Mouse (Mus musculus): ENCODE measurements around the gene Ephb2. TPM values are rescaled to one million over a fixed set of nuclear protein-coding genes. Genes with fewer than 3 reads are reported as not detected.

Ephb2 gene
- polyA plus RNA-seq (2017; shearing (Covaris generic)), result 0.22 TPM

DNA sequence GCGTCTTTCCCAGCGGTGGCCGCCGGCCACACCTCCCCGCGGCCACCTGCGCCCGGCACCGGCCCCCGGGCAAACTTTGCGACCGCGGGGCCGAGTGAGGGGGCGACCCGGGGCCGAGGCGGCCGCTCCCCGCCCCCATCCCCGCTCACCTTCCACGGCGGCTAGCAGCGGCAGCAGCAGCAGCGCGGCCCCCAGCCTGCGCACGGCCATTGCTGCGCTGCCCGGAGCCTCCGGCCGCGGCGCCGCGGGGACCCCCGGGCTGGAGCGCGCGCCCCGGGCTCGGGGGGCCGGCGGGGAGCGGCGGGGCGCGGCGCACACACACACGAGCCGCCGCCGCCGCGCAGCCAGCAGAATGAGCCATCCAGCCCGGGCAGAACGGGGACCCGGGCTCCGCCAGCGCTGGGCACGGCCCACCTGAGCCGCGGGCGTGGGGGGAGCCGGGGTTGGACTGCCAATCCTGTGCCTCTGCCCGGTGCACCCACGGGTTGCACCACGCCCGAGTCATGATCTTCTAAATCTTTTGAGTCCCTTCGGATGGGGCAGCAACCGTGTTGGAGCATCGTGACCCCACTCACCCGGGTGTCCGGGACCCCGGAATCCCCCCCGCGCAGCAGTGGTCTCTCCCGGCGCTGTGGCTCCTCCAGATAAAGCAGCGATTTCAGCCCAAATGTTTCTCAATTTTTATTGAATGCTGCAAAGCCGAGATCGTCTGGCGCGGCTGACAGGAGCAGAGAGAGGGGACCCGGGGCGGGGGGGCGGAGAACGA, at the start of gene Ephb2:
Ephb2 (minus strand) TSS at position 368 of the 766 bp plus-strand sequence.

DNA sequence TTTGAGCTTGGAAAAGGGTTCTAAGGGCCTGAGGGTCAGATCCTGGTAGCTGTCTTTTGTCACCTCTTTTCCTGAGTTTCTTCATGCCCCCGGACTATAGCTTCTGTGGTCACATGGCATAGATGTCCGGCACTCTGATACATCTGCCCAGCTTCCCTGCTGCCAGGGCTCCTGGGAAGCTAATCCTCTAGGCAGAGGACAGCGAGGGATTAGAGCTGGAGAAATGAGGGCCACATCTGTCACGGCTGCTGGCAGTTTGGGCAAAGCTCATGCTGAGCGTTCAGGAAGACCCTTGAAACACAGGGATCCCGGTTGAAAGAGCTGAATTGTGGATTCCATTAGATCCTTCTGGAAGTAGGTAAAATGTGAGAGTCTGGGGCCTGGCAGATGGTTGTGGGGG, 213.4 kb downstream of the Ephb2 start, which contains the start of gene Lactbl1:
Lactbl1 (plus strand) TSS at position 234 of the 400 bp plus-strand sequence.

DNA sequence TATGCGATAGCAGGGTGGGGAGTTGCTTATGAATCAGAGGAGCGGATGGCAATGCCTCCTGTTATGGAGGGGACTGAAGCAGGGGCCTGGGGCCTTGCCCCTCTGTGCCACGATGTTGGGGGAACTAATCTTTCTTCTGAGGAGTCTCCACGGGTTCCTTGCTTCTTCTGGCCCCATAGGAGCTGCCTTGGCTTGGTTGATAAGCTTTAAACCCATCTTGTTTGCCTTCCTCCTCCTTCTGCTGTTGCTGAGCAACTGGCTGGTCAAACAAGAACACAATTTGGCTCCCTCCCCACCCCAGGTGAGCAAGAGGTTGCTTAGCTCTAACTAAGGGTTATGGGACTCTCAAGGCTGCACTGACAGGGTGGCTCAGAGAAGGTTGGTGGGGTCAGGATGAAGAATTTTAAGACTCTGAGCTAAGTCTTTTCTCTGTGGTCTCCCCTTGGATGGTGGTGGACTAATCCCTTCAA, 225.4 kb downstream of the Ephb2 start, which contains the start of gene Tex46:
Tex46 (plus strand) TSS at position 51 of the 470 bp plus-strand sequence.

DNA sequence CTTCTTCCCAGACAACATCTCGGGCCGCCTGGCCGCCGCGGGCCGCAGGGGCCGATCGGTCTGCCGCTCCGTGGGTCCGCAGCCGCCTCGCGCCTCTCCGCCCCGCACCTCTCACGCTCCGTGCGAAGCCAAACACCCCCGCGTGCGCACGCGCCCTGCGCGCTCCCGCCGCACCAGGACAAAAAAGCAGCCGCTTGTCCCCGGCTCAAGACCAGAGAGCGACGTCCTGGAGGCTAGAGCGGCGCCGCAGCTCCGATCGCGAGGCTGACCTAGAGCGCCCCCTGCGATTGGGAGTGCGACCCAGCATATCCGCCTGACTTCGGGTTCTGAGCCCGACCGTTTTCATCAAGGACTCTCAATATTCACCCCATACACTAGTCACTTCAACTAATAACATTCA, 233.2 kb downstream of the Ephb2 start, which contains the start of gene Kdm1a:
Kdm1a (minus strand) TSS at position 156 of the 400 bp plus-strand sequence.

Other genes starting within 250 kb of the Ephb2 start
- gene Kdm1a, start 233.3 kb downstream of the Ephb2 start, polyA plus RNA-seq (2017; shearing (Covaris generic)), result 84.4 TPM
- gene Tex46, start 225.6 kb downstream of the Ephb2 start, polyA plus RNA-seq (2017; shearing (Covaris generic)), result not detected
- not detected for gene Lactbl1, start 213.4 kb downstream of the Ephb2 start, polyA plus RNA-seq (2017; shearing (Covaris generic))
- gene C1qb, start 50.2 kb upstream of the Ephb2 start, polyA plus RNA-seq (2017; shearing (Covaris generic)), result 6.3 TPM
- gene C1qc, start 57.1 kb upstream of the Ephb2 start, polyA plus RNA-seq (2017; shearing (Covaris generic)), result 5.4 TPM
- gene C1qa, start 62.8 kb upstream of the Ephb2 start, polyA plus RNA-seq (2017; shearing (Covaris generic)), result 4.6 TPM
- gene Epha8, start 120.8 kb upstream of the Ephb2 start, polyA plus RNA-seq (2017; shearing (Covaris generic)), result not detected
- 10.1 TPM for gene Zbtb40, start 212.8 kb upstream of the Ephb2 start, polyA plus RNA-seq (2017; shearing (Covaris generic))

Data from CD4-positive, CD25-positive, alpha-beta regulatory T cell (primary cell).